Mouse (Mus musculus): ENCODE measurements at regions not wholly inside any gene's neighbourhood (a gene's known extent, or its start where the extent isn't known, plus 50 kb on each side); places are given as distances from the start of the nearest gene placed in this dataset.

- no peak for TF ChIP-seq CTCF (IDR thresholded peaks at IDR 0.05; ENCODE audit: borderline replicate concordance, insufficient read depth, low read length)
- no peak for TF ChIP-seq POLR2A (IDR thresholded peaks at IDR 0.05; ENCODE audit: low read depth, low read length)
Measured at GRCm38 (mm10) chr17:16180856-16181255, 350.0 kb upstream of the Rgmb start.
